Mouse (Mus musculus): ENCODE measurements around the gene Olfr1351. TPM values are rescaled to one million over a fixed set of nuclear protein-coding genes. Genes with fewer than 3 reads are reported as not detected.

Gene Olfr1351
- not detected in 2 replicates for polyA plus RNA-seq (2021; fragmentation: Nextera tagmentation)
- long read RNA-seq, experiment 1, result 0 reads
- long read RNA-seq, experiment 2, result 0 reads

DNA sequence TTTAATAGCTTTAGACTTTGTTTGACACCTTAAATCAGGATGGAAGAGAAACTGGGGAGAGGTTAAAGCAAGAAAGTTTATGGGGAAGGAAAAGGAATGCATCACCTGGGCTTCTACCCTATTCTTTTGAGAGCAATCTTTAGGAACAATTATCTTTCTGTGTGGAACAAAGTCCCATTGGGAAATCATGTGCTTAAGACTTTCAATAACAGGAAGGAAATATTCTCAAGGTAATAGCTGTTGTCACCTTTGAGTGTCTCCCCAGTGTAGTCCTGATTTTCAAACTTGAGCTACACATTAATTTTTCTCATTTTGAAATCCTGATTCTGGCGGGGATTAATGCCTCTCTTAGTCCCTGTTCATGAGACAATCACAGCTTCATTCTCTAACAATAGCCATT lies at the start of gene Olfr1351:
Olfr1351 (plus strand) TSS at position 301 of the 400 bp plus-strand sequence.

DNA sequence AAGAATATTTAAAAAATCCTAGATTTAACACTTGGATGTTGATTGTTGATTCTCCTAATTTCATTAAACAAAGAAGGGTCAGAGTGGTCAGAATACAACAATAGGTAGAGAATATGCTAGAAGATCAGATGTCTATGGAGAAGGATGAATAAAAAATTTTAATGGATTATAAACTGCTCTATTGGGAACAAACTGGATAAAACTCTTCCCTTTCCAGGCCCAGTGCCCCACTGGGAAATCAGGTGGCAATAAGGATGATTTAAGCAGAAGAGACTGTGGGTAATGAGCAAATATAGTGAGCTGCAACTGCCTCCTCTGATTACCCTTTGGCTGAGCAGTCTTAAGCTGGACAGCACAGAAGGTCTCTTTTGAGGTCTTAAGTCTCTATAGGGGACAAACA lies 49.3 kb upstream of the Olfr1351 start, which contains the start of gene Olfr1353:
Olfr1353 (plus strand) TSS at position 301 of the 400 bp plus-strand sequence.

DNA sequence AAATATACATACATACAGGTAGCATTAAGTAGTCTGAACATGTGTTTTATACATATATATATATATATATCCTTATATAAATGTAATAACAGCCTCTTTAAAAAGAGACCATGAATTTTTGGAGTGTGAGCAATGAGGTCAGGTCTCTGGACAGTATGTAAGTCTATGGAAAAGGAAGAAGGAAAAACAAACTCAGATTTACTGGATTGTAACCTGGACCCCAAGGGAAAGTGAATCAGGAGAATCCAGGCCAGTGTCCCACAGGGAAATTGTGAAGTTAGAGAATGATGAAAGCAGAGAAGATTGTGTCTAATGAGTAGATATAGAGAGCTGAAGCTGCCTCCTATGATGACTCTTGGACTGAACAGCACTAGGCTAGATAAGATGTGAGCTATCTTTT lies 31.5 kb upstream of the Olfr1351 start, which contains the start of gene Olfr1352:
Olfr1352 (plus strand) TSS at position 301 of the 400 bp plus-strand sequence.

DNA sequence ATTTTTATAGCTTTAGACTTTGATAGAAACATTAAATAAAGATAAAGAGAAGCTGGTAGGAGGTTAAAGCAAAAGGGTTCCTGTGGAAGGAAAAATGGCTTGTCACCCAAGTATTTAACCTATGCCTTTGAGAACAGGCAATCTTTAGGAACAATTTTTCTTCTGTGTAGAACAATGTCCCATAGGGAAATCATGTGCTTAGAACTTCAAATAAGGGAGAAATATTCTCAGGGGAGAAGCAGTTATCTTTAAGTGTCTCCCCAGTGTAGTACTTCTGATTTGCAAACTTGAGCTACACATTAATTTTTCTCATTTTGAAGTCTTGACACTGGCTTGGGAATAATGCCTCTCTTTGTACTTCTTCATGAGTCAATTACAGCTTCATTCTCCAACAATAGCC lies 16.2 kb downstream of the Olfr1351 start, which contains the start of gene Olfr57:
Olfr57 (plus strand) TSS at position 301 of the 400 bp plus-strand sequence.

Other genes with a start within 250 kb of the Olfr1351 start
- 2.4 and 2.9 TPM in 2 replicates for gene Slc1a6, start 232.0 kb upstream of the Olfr1351 start, polyA plus RNA-seq (2021; fragmentation: Nextera tagmentation)
- gene Olfr1356, start 160.3 kb upstream of the Olfr1351 start, polyA plus RNA-seq (2021; fragmentation: Nextera tagmentation), result not detected in 2 replicates
- not detected in 2 replicates for gene Olfr1355, start 136.9 kb upstream of the Olfr1351 start, polyA plus RNA-seq (2021; fragmentation: Nextera tagmentation)
- gene Olfr1354, start 99.3 kb upstream of the Olfr1351 start, polyA plus RNA-seq (2021; fragmentation: Nextera tagmentation), result not detected in 2 replicates
- not detected in 2 replicates for gene Olfr8, start 61.8 kb upstream of the Olfr1351 start, polyA plus RNA-seq (2021; fragmentation: Nextera tagmentation)
- not detected in 2 replicates for gene Olfr1353, start 49.2 kb upstream of the Olfr1351 start, polyA plus RNA-seq (2021; fragmentation: Nextera tagmentation)
- not detected in 2 replicates for gene Olfr1352, start 31.4 kb upstream of the Olfr1351 start, polyA plus RNA-seq (2021; fragmentation: Nextera tagmentation)
- not detected in 2 replicates for gene Olfr57, start 16.3 kb downstream of the Olfr1351 start, polyA plus RNA-seq (2021; fragmentation: Nextera tagmentation)
- 5.1 and 6.2 TPM in 2 replicates for gene 2610008E11Rik, start 85.1 kb downstream of the Olfr1351 start, polyA plus RNA-seq (2021; fragmentation: Nextera tagmentation)
- gene Vmn2r80, start 136.3 kb downstream of the Olfr1351 start, polyA plus RNA-seq (2021; fragmentation: Nextera tagmentation), result not detected in 2 replicates
- gene Vmn2r81, start 235.2 kb downstream of the Olfr1351 start, polyA plus RNA-seq (2021; fragmentation: Nextera tagmentation), result not detected in 2 replicates